Mouse (Mus musculus): ENCODE measurements around the gene Ifrd2. TPM values are rescaled to one million over a fixed set of nuclear protein-coding genes. Genes with fewer than 3 reads are reported as not detected.

The Ifrd2 gene
- total and polyA plus RNA-seq, 3 experiments, result 147 to 292 TPM; not detected in 1

- no peak for TF ChIP-seq UBTF (IDR thresholded peaks at IDR 0.05; ENCODE audit: borderline replicate concordance, insufficient read depth, low read depth, low read length)
Measured at GRCm38 (mm10) chr9:107581584-107581983, 5.9 kb upstream of the Ifrd2 start (continued).

DNA sequence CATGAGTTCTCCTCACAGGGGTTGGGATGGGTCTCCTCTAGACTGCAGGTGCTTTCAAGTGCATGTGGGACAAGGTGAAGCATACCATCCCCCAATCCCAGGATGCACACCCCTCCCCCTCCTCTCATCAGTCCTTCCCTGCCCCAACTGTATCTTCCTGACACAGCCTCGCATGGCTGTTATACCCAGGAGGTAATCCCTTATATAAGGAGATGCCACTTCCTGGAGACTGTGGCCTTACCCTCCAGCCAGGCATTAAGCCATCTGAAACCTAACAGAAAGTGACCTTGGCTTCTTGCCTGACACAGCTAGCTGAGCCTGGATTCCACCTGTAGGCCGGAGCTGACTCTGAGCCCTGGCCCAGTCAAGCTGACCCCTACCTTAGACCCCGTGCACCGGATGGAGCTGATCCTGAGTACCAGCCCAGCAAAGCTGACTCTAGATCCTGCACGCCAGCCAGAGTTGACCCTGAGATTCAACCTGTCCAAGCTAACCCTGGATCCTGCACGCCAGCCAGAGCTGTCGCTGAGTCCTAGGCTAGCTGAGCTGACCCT, 4.9 kb upstream of the Ifrd2 start:
- Histone ChIP-seq H3K27me3 (ENCODE audit: control insufficient read depth in 1 of 2, insufficient read depth in 2 of 2, low read length in 2 of 2) (no peaks in the 10 kb centered on the region), H3K4me3 (ENCODE audit: control insufficient read depth in 1 of 2, insufficient read depth in 1 of 2, low read depth in 2 of 2, low read length in 2 of 2) (peak overlapping the region; percentile 81 to 98; a peak in 3 of 4 replicates), H3K9me3 (replicated peaks; ENCODE audit: insufficient read depth, low read length) (no peaks in the 10 kb centered on the region), H3K79me2 (ENCODE audit: control insufficient read depth, insufficient read depth, low read length, poor library complexity) (peaks cover 30% of the 10 kb centered on the region), H3K36me3 (ENCODE audit: control insufficient read depth in 1 of 2, insufficient read depth in 2 of 2, low read length in 2 of 2) (peaks cover 0 to 18% of the 10 kb centered on the region in 2 experiments; a peak in 2 of 4 replicates), H3K9ac (ENCODE audit: control insufficient read depth, low read depth, low read length, poor library complexity, severe bottlenecking) (peak overlapping the region; percentile 78; the same call in 1 of the 2 replicates), H3K27ac (ENCODE audit: control insufficient read depth, low read depth, low read length) (peak overlapping the region; percentile 55), H3K4me1 (ENCODE audit: control insufficient read depth in 1 of 2, insufficient read depth in 2 of 2, low read length in 2 of 2) (peaks cover 8 to 28% of the 10 kb centered on the region in 2 experiments; a peak in 3 of 4 replicates)
- no peak for TF ChIP-seq ZMIZ1 (IDR thresholded peaks at IDR 0.05; ENCODE audit: low read depth, low read length)
- no peak for TF ChIP-seq BHLHE40 (IDR thresholded peaks at IDR 0.05; ENCODE audit: borderline replicate concordance, low read depth, low read length)
- no peak for TF ChIP-seq USF1 (IDR thresholded peaks at IDR 0.05; ENCODE audit: low read depth, low read length)
- TF ChIP-seq TCF12 (IDR thresholded peaks at IDR 0.05; ENCODE audit: low read depth, low read length), result no peak
- no peak for TF ChIP-seq GATA1 (IDR thresholded peaks at IDR 0.05; ENCODE audit: low read depth, low read length)
- no peak for TF ChIP-seq SIN3A (IDR thresholded peaks at IDR 0.05; ENCODE audit: low read length)
- TF ChIP-seq ZKSCAN1 (IDR thresholded peaks at IDR 0.05; ENCODE audit: low read depth, low read length), result no peak
- TF ChIP-seq ZC3H11A (IDR thresholded peaks at IDR 0.05; ENCODE audit: low read depth, low read length), result no peak
- no peak for DNase-seq (ENCODE audit: low read depth, low spot score)

GRCm38 (mm10) chr9:107583174-107583573, 4.3 kb upstream of the Ifrd2 start:
- no peak overlapping the region for H3K4me3 ChIP-seq (ENCODE audit: control insufficient read depth in 1 of 2, insufficient read depth in 1 of 2, low read depth in 2 of 2, low read length in 2 of 2)
- H3K36me3 ChIP-seq (ENCODE audit: control insufficient read depth in 1 of 2, insufficient read depth in 2 of 2, low read length in 2 of 2), result peaks cover 0 to 18% of the 10 kb centered on the region in 2 experiments; a peak in 2 of 4 replicates
- no peaks in the 10 kb centered on the region for H3K27me3 ChIP-seq (ENCODE audit: control insufficient read depth in 1 of 2, insufficient read depth in 2 of 2, low read length in 2 of 2)
- H3K27ac ChIP-seq (ENCODE audit: control insufficient read depth, low read depth, low read length), result no peak overlapping the region
- no peaks in the 10 kb centered on the region for H3K9me3 ChIP-seq (replicated peaks; ENCODE audit: insufficient read depth, low read length)
- no peak for DNase-seq (ENCODE audit: low read depth, low spot score)
- H3K4me1 ChIP-seq (ENCODE audit: control insufficient read depth in 1 of 2, insufficient read depth in 2 of 2, low read length in 2 of 2), result peaks cover 8 to 28% of the 10 kb centered on the region in 2 experiments; a peak in 3 of 4 replicates
- H3K79me2 ChIP-seq (ENCODE audit: control insufficient read depth, insufficient read depth, low read length, poor library complexity), result peaks cover 36% of the 10 kb centered on the region
- H3K9ac ChIP-seq (ENCODE audit: control insufficient read depth, low read depth, low read length, poor library complexity, severe bottlenecking), result no peak overlapping the region
- TF ChIP-seq EP300 (IDR thresholded peaks at IDR 0.05; ENCODE audit: low read depth in 1 of 2, low read length in 2 of 2) (no peak), MAX (IDR thresholded peaks at IDR 0.05; ENCODE audit: low read length) (no peak)

GRCm38 (mm10) chr9:107586504-107586903, 938 bp upstream of the Ifrd2 start:
- peak overlapping the region in 1 of 2 experiments; percentile 10; a peak in 2 of 4 replicates for H3K4me3 ChIP-seq (ENCODE audit: control insufficient read depth in 1 of 2, insufficient read depth in 1 of 2, low read depth in 2 of 2, low read length in 2 of 2)
- H3K9ac ChIP-seq (ENCODE audit: control insufficient read depth, low read depth, low read length, poor library complexity, severe bottlenecking), result peak overlapping the region; percentile 49
- DNase-seq (ENCODE audit: low read depth, low spot score), result peak; percentile 29

More at GRCm38 (mm10) chr9:107586504-107586903, 938 bp upstream of the Ifrd2 start:
- TF ChIP-seq NELFE (IDR thresholded peaks at IDR 0.05; ENCODE audit: low read depth, low read length), result no peak
- no peak for TF ChIP-seq ETS1 (IDR thresholded peaks at IDR 0.05; ENCODE audit: low read depth, low read length)
- no peak for TF ChIP-seq CHD2 (IDR thresholded peaks at IDR 0.05; ENCODE audit: low read length)
- no peak for TF ChIP-seq MAZ (IDR thresholded peaks at IDR 0.05; ENCODE audit: low read depth, low read length)
- no peak for TF ChIP-seq SIN3A (IDR thresholded peaks at IDR 0.05; ENCODE audit: low read length)
- no peak for TF ChIP-seq NRF1 (IDR thresholded peaks at IDR 0.05; ENCODE audit: insufficient read depth, low read depth, low read length, poor library complexity, severe bottlenecking)
- no peak for TF ChIP-seq POLR2AphosphoS2 (IDR thresholded peaks at IDR 0.05; ENCODE audit: low read length)
- Histone ChIP-seq H3K9me3 (replicated peaks; ENCODE audit: insufficient read depth, low read length) (no peaks in the 10 kb centered on the region), H3K36me3 (ENCODE audit: control insufficient read depth in 1 of 2, insufficient read depth in 2 of 2, low read length in 2 of 2) (peaks cover 4 to 35% of the 10 kb centered on the region in 2 experiments; a peak in 3 of 4 replicates), H3K79me2 (ENCODE audit: control insufficient read depth, insufficient read depth, low read length, poor library complexity) (peaks cover 54% of the 10 kb centered on the region), H3K27ac (ENCODE audit: control insufficient read depth, low read depth, low read length) (peak overlapping the region; percentile 94), H3K4me1 (ENCODE audit: control insufficient read depth in 1 of 2, insufficient read depth in 2 of 2, low read length in 2 of 2) (peaks cover 16 to 37% of the 10 kb centered on the region in 2 experiments; a peak in 3 of 4 replicates), H3K27me3 (ENCODE audit: control insufficient read depth in 1 of 2, insufficient read depth in 2 of 2, low read length in 2 of 2) (no peaks in the 10 kb centered on the region)

Measured in MEL (cell line).